Mouse (Mus musculus): ENCODE data around the gene Slc44a2.
"Not testable (repeated sequence)": the region's sequence is repeated elsewhere in the genome, so short reads cannot be mapped to it uniquely, and the experiment has no call there.

Slc44a2 gene

GRCm38 (mm10) chr9:21299014-21299413, 21.5 kb upstream of the Slc44a2 start:
- peak; percentile 65 for DNase-seq (ENCODE audit: low read depth, low spot score)

GRCm38 (mm10) chr9:21305065-21305464, 15.4 kb upstream of the Slc44a2 start:
- DNase-seq (ENCODE audit: low read depth, low spot score): no peak

GRCm38 (mm10) chr9:21309150-21309741, 11.3 kb upstream of the Slc44a2 start:
- peak; percentile 99 for DNase-seq (ENCODE audit: low read depth, low spot score)

GRCm38 (mm10) chr9:21311695-21312094, 8.8 kb upstream of the Slc44a2 start:
- no peak for DNase-seq (ENCODE audit: low read depth, low spot score)

GRCm38 (mm10) chr9:21312134-21312533, 8.4 kb upstream of the Slc44a2 start, which contains the start of gene Ap1m2:
Ap1m2 (minus strand) TSS chr9:21312337.
- no peak for DNase-seq (ENCODE audit: low read depth, low spot score)

GRCm38 (mm10) chr9:21313394-21313793, 7.1 kb upstream of the Slc44a2 start:
- peak; percentile 89 for DNase-seq (ENCODE audit: low read depth, low spot score)

- no peak for DNase-seq (ENCODE audit: low read depth, low spot score)
Measured at GRCm38 (mm10) chr9:21314367-21315140, 5.9 kb upstream of the Slc44a2 start.

GRCm38 (mm10) chr9:21315421-21315820, 5.1 kb upstream of the Slc44a2 start:
- peak; percentile 85 for DNase-seq (ENCODE audit: low read depth, low spot score)

- no peak for DNase-seq (ENCODE audit: low read depth, low spot score)
Measured at GRCm38 (mm10) chr9:21316696-21317095, 3.8 kb upstream of the Slc44a2 start.

GRCm38 (mm10) chr9:21318792-21319191, 1.7 kb upstream of the Slc44a2 start:
- no peak for DNase-seq (ENCODE audit: low read depth, low spot score)

- DNase-seq (ENCODE audit: low read depth, low spot score): no peak
Measured at GRCm38 (mm10) chr9:21319503-21319902, 995 bp upstream of the Slc44a2 start.

- no peak for DNase-seq (ENCODE audit: low read depth, low spot score)
Measured at GRCm38 (mm10) chr9:21320280-21320618, 249 bp upstream of the Slc44a2 start.

- no peak for DNase-seq (ENCODE audit: low read depth, low spot score)
Measured at GRCm38 (mm10) chr9:21321513-21321835, 976 bp downstream of the Slc44a2 start.

GRCm38 (mm10) chr9:21322211-21322916, 1.9 kb downstream of the Slc44a2 start:
- no peak for DNase-seq (ENCODE audit: low read depth, low spot score)

GRCm38 (mm10) chr9:21322917-21323297, 2.4 kb downstream of the Slc44a2 start:
- DNase-seq (ENCODE audit: low read depth, low spot score): not testable (repeated sequence)

GRCm38 (mm10) chr9:21324269-21324668, 3.8 kb downstream of the Slc44a2 start:
- DNase-seq (ENCODE audit: low read depth, low spot score): no peak

- no peak for DNase-seq (ENCODE audit: low read depth, low spot score)
Measured at GRCm38 (mm10) chr9:21327569-21327968, 7.1 kb downstream of the Slc44a2 start.

GRCm38 (mm10) chr9:21328041-21328440, 7.5 kb downstream of the Slc44a2 start:
- DNase-seq (ENCODE audit: low read depth, low spot score): no peak

- DNase-seq (ENCODE audit: low read depth, low spot score): no peak
Measured at GRCm38 (mm10) chr9:21329041-21329440, 8.5 kb downstream of the Slc44a2 start.

- DNase-seq (ENCODE audit: low read depth, low spot score): no peak
Measured at GRCm38 (mm10) chr9:21329699-21330289, 9.3 kb downstream of the Slc44a2 start.

GRCm38 (mm10) chr9:21331365-21332140, 11.1 kb downstream of the Slc44a2 start:
- no peak for DNase-seq (ENCODE audit: low read depth, low spot score)
